Mouse (Mus musculus) neural tube, embryonic 11.5 days (tissue): ENCODE measurements around the gene Ecsit. TPM values are rescaled to one million over a fixed set of nuclear protein-coding genes. Genes with fewer than 3 reads are reported as not detected.

ENCODE experiments used
- ATAC-seq: fragments of 200-750 bp; cut with Nextera tagmentation; 2 replicates; pipeline ENCODE4 v1.8.0; 2017; ENCODE audit warnings: moderate number of reproducible peaks, mild to moderate bottlenecking, moderate TSS enrichment, moderate library complexity; ENCODE audit not compliant: insufficient read depth, low FRiP score, low TSS enrichment
- DNase-seq: peaks from one replicate; pipeline ENCODE4 v3.0.0-alpha.2; 2015; ENCODE audit warnings: low spot score
- H3K27ac ChIP-seq: fragments of 300-500 bp; sonication (generic); 2 replicates; pipeline ENCODE4 v1.5.1; 2014; ENCODE audit warnings: low read depth, mild to moderate bottlenecking, low read length
- H3K27me3 ChIP-seq: fragments of 300-500 bp; sonication (generic); 2 replicates; pipeline ENCODE4 v1.6.1; 2014; ENCODE audit warnings: mild to moderate bottlenecking, low read length, mixed read lengths; ENCODE audit not compliant: control insufficient read depth, insufficient read depth
- H3K36me3 ChIP-seq: fragments of 300-500 bp; sonication (generic); 2 replicates; pipeline ENCODE4 v1.6.1; 2014; ENCODE audit warnings: mild to moderate bottlenecking, low read length, moderate library complexity, mixed read lengths; ENCODE audit not compliant: control insufficient read depth, insufficient read depth
- H3K4me1 ChIP-seq: fragments of 300-500 bp; sonication (generic); 2 replicates; pipeline ENCODE4 v1.6.1; 2014; ENCODE audit warnings: low read length, mixed read lengths; ENCODE audit not compliant: control insufficient read depth, insufficient read depth
- H3K4me2 ChIP-seq: fragments of 300-500 bp; sonication (generic); 2 replicates; pipeline ENCODE4 v1.6.1; 2014; ENCODE audit warnings: low read depth, mild to moderate bottlenecking, moderate library complexity
- H3K4me3 ChIP-seq: fragments of 300-500 bp; sonication (generic); 2 replicates; pipeline ENCODE4 v1.5.1; 2014; ENCODE audit warnings: low read depth, low read length
- H3K9ac ChIP-seq: fragments of 300-500 bp; sonication (generic); 2 replicates; pipeline ENCODE4 v1.6.1; 2014; ENCODE audit warnings: mild to moderate bottlenecking, low read length
- H3K9me3 ChIP-seq: fragments of 300-500 bp; sonication (generic); 2 replicates; pipeline ENCODE4 v1.6.1; 2016; ENCODE audit warnings: low read length; ENCODE audit not compliant: control insufficient read depth
- WGBS: fragments of 180-500 bp; shearing (Covaris S2); extraction: QIAGEN DNeasy Blood & Tissue Kit; methylation state at CpG from one replicate; pipeline ENCODE4 v1.1.7; 2014; 5-methylcytosine and 5-hydroxymethylcytosine counted together
- microRNA-seq: library from miRNA; unstranded; fragments of <30 nt; microRNA quantifications from one replicate; pipeline ENCODE4, GENCODE M21; 2016
- polyA plus RNA-seq: library from polyadenylated mRNA; unstranded; fragments of >200 nt; fragmentation: Nextera tagmentation; extraction: Ambion mirVana; gene quantifications from 2 replicates; pipeline ENCODE4 v1.2.1, GENCODE M21; 2014

Gene Ecsit
- polyA plus RNA-seq, 1 experiment from 2014 or later: 40.1 TPM

DNA sequence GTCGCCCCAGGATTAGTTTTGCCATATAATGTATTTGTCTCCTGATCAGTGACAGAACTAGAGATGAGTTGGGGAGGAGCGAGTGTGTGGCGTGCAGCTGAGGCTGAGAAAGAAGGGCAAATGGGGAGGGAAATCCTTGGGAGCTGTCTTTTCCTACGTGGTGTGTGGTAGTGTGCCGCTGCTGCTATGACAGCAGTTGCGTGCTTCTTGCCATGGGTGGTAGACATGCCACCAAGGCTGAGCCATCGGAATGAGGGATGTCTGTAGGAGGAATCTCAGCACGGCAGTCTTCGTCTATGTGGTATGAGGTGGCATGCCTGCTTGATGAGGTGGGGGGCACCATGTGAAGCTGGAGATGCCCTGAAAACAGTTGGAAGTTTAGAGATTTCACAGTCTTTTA, 54.9 kb downstream of the Ecsit start:
- Histone ChIP-seq H3K9ac (no peak overlapping the region), H3K27ac (no peak overlapping the region), H3K4me2 (no peak overlapping the region), H3K27me3 (no peaks in the 10 kb centered on the region), H3K9me3 (no peaks in the 10 kb centered on the region), H3K4me1 (peaks cover 4% of the 10 kb centered on the region; the same call in 1 of the 2 replicates), H3K4me3 (no peak overlapping the region), H3K36me3 (peaks cover 8% of the 10 kb centered on the region)
- 93% methylated on average over 9 of the region's 9 CpGs for WGBS
- ATAC-seq (no peak), DNase-seq (no peak)

DNA sequence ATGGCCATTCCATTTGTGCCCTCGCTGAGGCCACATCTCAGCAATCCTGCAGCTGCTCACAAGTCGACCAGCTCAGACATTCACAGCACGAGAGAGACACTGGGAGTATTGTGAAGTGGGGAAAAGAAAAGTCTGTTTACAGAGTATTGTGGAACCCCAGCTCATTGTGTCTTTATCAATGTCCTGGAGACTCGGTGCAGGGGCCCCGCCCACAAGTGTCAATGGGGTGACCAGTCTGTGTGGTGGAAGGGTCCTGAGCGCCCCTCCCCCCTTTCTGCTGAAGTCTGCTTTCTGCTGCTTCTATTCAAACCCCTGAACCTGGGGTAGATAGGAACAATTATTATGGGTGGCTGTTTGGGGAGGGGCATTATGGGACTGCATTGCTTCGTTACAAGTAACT, 56.8 kb downstream of the Ecsit start:
- H3K36me3 ChIP-seq: peaks cover 10% of the 10 kb centered on the region
- DNase-seq: peak; percentile 61
- WGBS: 38% methylated on average over 7 of the region's 7 CpGs
- H3K27me3 ChIP-seq: no peaks in the 10 kb centered on the region
- H3K9ac ChIP-seq: no peak overlapping the region
- no peak overlapping the region for H3K4me2 ChIP-seq
- peak; percentile 52 for ATAC-seq
- H3K4me3 ChIP-seq: no peak overlapping the region
- H3K27ac ChIP-seq: no peak overlapping the region
- H3K9me3 ChIP-seq: no peaks in the 10 kb centered on the region
- H3K4me1 ChIP-seq: peaks cover 5% of the 10 kb centered on the region; the same call in 1 of the 2 replicates

DNA sequence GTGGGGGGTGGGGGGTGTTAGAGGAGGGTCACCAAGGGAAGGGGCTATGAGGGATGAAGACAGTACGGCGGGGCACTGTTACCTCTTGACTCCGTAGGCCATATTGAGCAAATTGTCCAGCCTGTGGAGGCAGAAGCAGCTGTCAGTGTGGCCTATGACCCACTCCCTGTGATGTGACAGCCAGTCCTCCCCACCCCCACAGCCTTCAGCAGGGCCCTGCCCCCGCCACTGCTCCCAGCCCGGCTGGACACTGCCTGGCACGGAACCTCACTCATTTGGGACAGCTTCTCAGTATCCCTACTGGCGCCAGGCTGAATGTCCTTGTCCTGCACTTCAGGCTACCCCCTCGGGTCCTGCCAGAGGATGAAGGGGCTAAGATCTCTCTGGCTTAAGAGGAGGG, 60.6 kb downstream of the Ecsit start:
- H3K4me3 ChIP-seq: no peak overlapping the region
- H3K9ac ChIP-seq: no peak overlapping the region
- H3K36me3 ChIP-seq: peaks cover 4% of the 10 kb centered on the region; the same call in 1 of the 2 replicates
- DNase-seq (no peak), ATAC-seq (no peak)
- H3K9me3 ChIP-seq: no peaks in the 10 kb centered on the region
- H3K4me2 ChIP-seq: no peak overlapping the region
- no peaks in the 10 kb centered on the region for H3K27me3 ChIP-seq
- H3K4me1 ChIP-seq: peaks cover 5% of the 10 kb centered on the region; the same call in 1 of the 2 replicates
- no peak overlapping the region for H3K27ac ChIP-seq
- 53% methylated on average over 8 of the region's 8 CpGs for WGBS

Small RNA genes lying within 50 kb of the gene (microRNA-seq; reads per million reads assigned to microRNA genes)
- gene Mir7084: not detected

Other genes with a start within 250 kb of the Ecsit start
- not detected in 2 replicates for gene Angptl8, start 249.9 kb downstream of the Ecsit start, polyA plus RNA-seq
- 24.7 and 25.4 TPM in 2 replicates for gene Dock6, start 232.8 kb downstream of the Ecsit start, polyA plus RNA-seq
- gene Rab3d, start 167.2 kb downstream of the Ecsit start, polyA plus RNA-seq: 11.1 and 12.7 TPM in 2 replicates
- 3.6 TPM in 2 replicates for gene Ccdc159, start 158.0 kb downstream of the Ecsit start, polyA plus RNA-seq
- 35.1 and 35.4 TPM in 2 replicates for gene Tmem205, start 157.9 kb downstream of the Ecsit start, polyA plus RNA-seq
- gene Plppr2, start 148.4 kb downstream of the Ecsit start, polyA plus RNA-seq: 27.7 TPM in 2 replicates
- gene Swsap1, start 129.7 kb downstream of the Ecsit start, polyA plus RNA-seq: 18.9 and 22.5 TPM in 2 replicates
- gene Epor, start 121.9 kb downstream of the Ecsit start, polyA plus RNA-seq: 4.1 and 5.9 TPM in 2 replicates
- gene Rgl3, start 96.0 kb downstream of the Ecsit start, polyA plus RNA-seq: 2.3 and 3.7 TPM in 2 replicates
- gene Ccdc151, start 82.8 kb downstream of the Ecsit start, polyA plus RNA-seq: 2.7 and 3.5 TPM in 2 replicates
- gene Prkcsh, start 82.6 kb downstream of the Ecsit start, polyA plus RNA-seq: 91.4 and 106 TPM in 2 replicates
- 64.6 and 69.1 TPM in 2 replicates for gene Elavl3, start 33.4 kb downstream of the Ecsit start, polyA plus RNA-seq
- not detected in 2 replicates for gene Gm49318, start 14.2 kb downstream of the Ecsit start, polyA plus RNA-seq
- 8.2 and 9.5 TPM in 2 replicates for gene Zfp653, start 14.1 kb downstream of the Ecsit start, polyA plus RNA-seq
- 1.0 and 2.6 TPM in 2 replicates for gene Cnn1, start 13.8 kb upstream of the Ecsit start, polyA plus RNA-seq
- 217 and 221 TPM in 2 replicates for gene Elof1, start 31.7 kb upstream of the Ecsit start, polyA plus RNA-seq
- gene Acp5, start 50.3 kb upstream of the Ecsit start, polyA plus RNA-seq: 14.9 and 16.8 TPM in 2 replicates
- gene Pigyl, start 71.4 kb upstream of the Ecsit start, polyA plus RNA-seq: 59.6 and 59.7 TPM in 2 replicates
- 0.15 and 0.24 TPM in 2 replicates for gene Zfp872, start 102.7 kb upstream of the Ecsit start, polyA plus RNA-seq
- gene Zfp809, start 140.3 kb upstream of the Ecsit start, polyA plus RNA-seq: 11.7 and 12.3 TPM in 2 replicates
- gene Zfp599, start 174.5 kb upstream of the Ecsit start, polyA plus RNA-seq: 6.4 and 6.7 TPM in 2 replicates
- 28.1 and 30.1 TPM in 2 replicates for gene Zfp810, start 222.2 kb upstream of the Ecsit start, polyA plus RNA-seq